Mouse (Mus musculus) MEL (cell line): ENCODE data around the gene Tmem242. TPM values are rescaled to one million over a fixed set of nuclear protein-coding genes. Genes with fewer than 3 reads are reported as not detected.
"Not testable (repeated sequence)": the region's sequence is repeated elsewhere in the genome, so short reads cannot be mapped to it uniquely, and the experiment has no call there.

Experiments used
- DNase-seq: peaks from one replicate; pipeline ENCODE4 v3.0.0; 2011; ENCODE audit warnings: low read depth, low spot score
- H3K27ac ChIP-seq: 2 replicates; pipeline ENCODE4 v1.5.1; 2012; ENCODE audit warnings: low read depth, mild to moderate bottlenecking, control low read depth, low read length, moderate library complexity; ENCODE audit not compliant: control insufficient read depth
- H3K27me3 ChIP-seq, 2 experiments: fragments of 150-350 bp in 1 of 2; sonication (generic) in 1 of 2; 2 replicates each; pipeline ENCODE4 v1.6.1; 2012; ENCODE audit warnings: low read length in 2 of 2, mild to moderate bottlenecking in 2 of 2, improper control_type of control experiment in 1 of 2, moderate library complexity in 1 of 2; ENCODE audit not compliant: insufficient read depth in 2 of 2, control insufficient read depth in 1 of 2
- H3K36me3 ChIP-seq, 2 experiments: 2 replicates each; pipeline ENCODE4 v1.6.1; 2012 to 2014; ENCODE audit warnings: low read length in 2 of 2, improper control_type of control experiment in 1 of 2, inconsistent platforms in 1 of 2, mild to moderate bottlenecking in 1 of 2; ENCODE audit not compliant: insufficient read depth in 2 of 2, control insufficient read depth in 1 of 2
- H3K4me1 ChIP-seq, 2 experiments: fragments of 150-350 bp in 1 of 2; sonication (generic) in 1 of 2; 2 replicates each; pipeline ENCODE4 v1.6.1; 2012; ENCODE audit warnings: low read length in 2 of 2, improper control_type of control experiment in 1 of 2, mild to moderate bottlenecking in 1 of 2; ENCODE audit not compliant: insufficient read depth in 2 of 2, control insufficient read depth in 1 of 2
- H3K4me3 ChIP-seq, 2 experiments: fragments of 150-350 bp in 1 of 2; sonication (generic) in 1 of 2; 2 replicates each; pipeline ENCODE4 v1.5.1; 2012; ENCODE audit warnings: low read depth in 2 of 2, low read length in 2 of 2, mild to moderate bottlenecking in 2 of 2, moderate library complexity in 2 of 2, control low read depth in 1 of 2, improper control_type of control experiment in 1 of 2; ENCODE audit not compliant: control insufficient read depth in 1 of 2, insufficient read depth in 1 of 2
- H3K79me2 ChIP-seq: 2 replicates; pipeline ENCODE4 v1.6.1; 2012; ENCODE audit warnings: mild to moderate bottlenecking, low read length, moderate library complexity; ENCODE audit not compliant: control insufficient read depth, poor library complexity, insufficient read depth
- H3K9ac ChIP-seq: 2 replicates; pipeline ENCODE4 v1.6.1; 2012; ENCODE audit warnings: low read depth, mild to moderate bottlenecking, control low read depth, low read length, moderate library complexity; ENCODE audit not compliant: control insufficient read depth, poor library complexity, severe bottlenecking
- H3K9me3 ChIP-seq: fragments of 150-350 bp; sonication (generic); replicated peaks from 2 replicates; pipeline ENCODE4 v1.6.1; 2012; ENCODE audit warnings: mild to moderate bottlenecking, low read length, improper control_type of control experiment, moderate library complexity; ENCODE audit not compliant: insufficient read depth
- BHLHE40 ChIP-seq: IDR thresholded peaks from 2 replicates; pipeline ENCODE4 v1.6.1; 2012; ENCODE audit warnings: low read depth, mild to moderate bottlenecking, inconsistent platforms, low read length, improper control_type of control experiment, borderline replicate concordance
- CHD1 ChIP-seq: IDR thresholded peaks from 2 replicates; pipeline ENCODE4 v1.6.1; 2012; ENCODE audit warnings: low read depth, mild to moderate bottlenecking, inconsistent platforms, low read length, improper control_type of control experiment
- CHD2 ChIP-seq: IDR thresholded peaks from 2 replicates; pipeline ENCODE4 v1.6.1; 2011; ENCODE audit warnings: low read length, improper control_type of control experiment
- E2F4 ChIP-seq: IDR thresholded peaks from 2 replicates; pipeline ENCODE4 v1.6.1; 2011; ENCODE audit warnings: low read depth, low read length, improper control_type of control experiment, borderline replicate concordance
- EP300 ChIP-seq, 2 experiments: IDR thresholded peaks; 2 replicates each; pipeline ENCODE4 v1.6.1; 2011; ENCODE audit warnings: improper control_type of control experiment in 2 of 2, low read length in 2 of 2, low read depth in 1 of 2, mild to moderate bottlenecking in 1 of 2
- ETS1 ChIP-seq: IDR thresholded peaks from 2 replicates; pipeline ENCODE4 v1.6.1; 2012; ENCODE audit warnings: low read depth, mild to moderate bottlenecking, inconsistent platforms, low read length, improper control_type of control experiment, moderate library complexity
- JUND ChIP-seq: IDR thresholded peaks from 2 replicates; pipeline ENCODE4 v1.6.1; 2011; ENCODE audit warnings: low read depth, mild to moderate bottlenecking, improper control_type of control experiment, low read length
- KAT2A ChIP-seq: conservative IDR thresholded peaks from 2 replicates; pipeline ENCODE4 v1.6.1; 2012; ENCODE audit warnings: low read depth, low read length, improper control_type of control experiment, inconsistent platforms
- MAX ChIP-seq: IDR thresholded peaks from 2 replicates; pipeline ENCODE4 v1.6.1; 2011; ENCODE audit warnings: low read length, improper control_type of control experiment
- MAZ ChIP-seq: IDR thresholded peaks from 2 replicates; pipeline ENCODE4 v1.6.1; 2012; ENCODE audit warnings: low read depth, mild to moderate bottlenecking, inconsistent platforms, low read length, improper control_type of control experiment
- MXI1 ChIP-seq: IDR thresholded peaks from 2 replicates; pipeline ENCODE4 v1.6.1; 2011; ENCODE audit warnings: mild to moderate bottlenecking, low read depth, low read length, improper control_type of control experiment
- MYB ChIP-seq: IDR thresholded peaks from 2 replicates; pipeline ENCODE4 v1.6.1; 2011; ENCODE audit warnings: mild to moderate bottlenecking, low read depth, low read length, improper control_type of control experiment
- POLR2A ChIP-seq, 2 experiments: IDR thresholded peaks; 2 replicates each; pipeline ENCODE4 v1.6.1; 2011 to 2012; ENCODE audit warnings: low read length in 2 of 2, mild to moderate bottlenecking in 2 of 2, control low read depth in 1 of 2, improper control_type of control experiment in 1 of 2, low read depth in 1 of 2, moderate library complexity in 1 of 2; ENCODE audit not compliant: control insufficient read depth in 1 of 2, insufficient read depth in 1 of 2, poor library complexity in 1 of 2
- POLR2AphosphoS2 ChIP-seq: IDR thresholded peaks from 2 replicates; pipeline ENCODE4 v1.6.1; 2011; ENCODE audit warnings: low read length, improper control_type of control experiment
- POLR2AphosphoS5 ChIP-seq: IDR thresholded peaks from 2 replicates; pipeline ENCODE4 v1.6.1; 2012; ENCODE audit warnings: low read depth, borderline replicate concordance, mild to moderate bottlenecking, inconsistent platforms, low read length, moderate library complexity, mixed read lengths
- SMC3 ChIP-seq: IDR thresholded peaks from 2 replicates; pipeline ENCODE4 v1.6.1; 2011; ENCODE audit warnings: low read depth, low read length, improper control_type of control experiment
- TBP ChIP-seq: IDR thresholded peaks from 2 replicates; pipeline ENCODE4 v1.8.0; 2011; ENCODE audit warnings: low read depth, low read length, improper control_type of control experiment
- TCF12 ChIP-seq: IDR thresholded peaks from 2 replicates; pipeline ENCODE4 v1.6.1; 2014; ENCODE audit warnings: low read depth, mild to moderate bottlenecking, inconsistent platforms, low read length, improper control_type of control experiment, moderate library complexity
- USF2 ChIP-seq, 2 experiments: IDR thresholded peaks; 2 replicates each; pipeline ENCODE4 v1.6.1; 2011 to 2012; ENCODE audit warnings: improper control_type of control experiment in 2 of 2, low read length in 2 of 2, borderline replicate concordance in 1 of 2, inconsistent platforms in 1 of 2, low read depth in 1 of 2, mild to moderate bottlenecking in 1 of 2; ENCODE audit not compliant: insufficient read depth in 1 of 2
- polyA plus RNA-seq, 2 experiments: library from polyadenylated mRNA; stranded (reverse) in 1 of 2; unstranded in 1 of 2; fragments of >175 nt in 1 of 2; fragments of >200 nt in 1 of 2; gene quantifications; 2 replicates each; pipeline versions ENCODE4 v1.2.1 to v1.2.4; 2012; ENCODE audit warnings: low replicate concordance in 2 of 2, low read depth in 1 of 2; ENCODE audit not compliant: insufficient read length in 2 of 2, insufficient read depth in 1 of 2, missing spikeins in 1 of 2
- total RNA-seq: library from RNA; depleted of rRNA; stranded (reverse); fragments of 300-350 nt; gene quantifications from 2 replicates; pipeline ENCODE4 v1.2.3, GENCODE M21; 2012

Tmem242 gene
- total and polyA plus RNA-seq, 3 experiments = 27.0 to 49.2 TPM; not detected in 1

GRCm38 (mm10) chr17:5443751-5444150, 3.7 kb upstream of the Tmem242 start:
- no peak overlapping the region for H3K4me3 ChIP-seq
- peaks cover 0 to 3% of the 10 kb centered on the region in 2 experiments; a peak in 1 of 4 replicates for H3K4me1 ChIP-seq
- no peak overlapping the region for H3K9ac ChIP-seq
- H3K9me3 ChIP-seq = no peaks in the 10 kb centered on the region
- peaks cover 7% of the 10 kb centered on the region for H3K79me2 ChIP-seq
- peaks cover 0 to 9% of the 10 kb centered on the region in 2 experiments; a peak in 2 of 4 replicates for H3K36me3 ChIP-seq
- peaks cover 0 to 3% of the 10 kb centered on the region in 2 experiments; a peak in 2 of 4 replicates for H3K27me3 ChIP-seq
- no peak for DNase-seq
- no peak for TF ChIP-seq POLR2AphosphoS5
- no peak for TF ChIP-seq TBP
- no peak for TF ChIP-seq MYB
- no peak for TF ChIP-seq POLR2AphosphoS2
- H3K27ac ChIP-seq = no peak overlapping the region

- no peak for DNase-seq
- no peak overlapping the region for H3K9ac ChIP-seq
- no peak overlapping the region for H3K4me3 ChIP-seq
- peaks cover 0 to 3% of the 10 kb centered on the region in 2 experiments; a peak in 2 of 4 replicates for H3K27me3 ChIP-seq
- H3K36me3 ChIP-seq = peaks cover 0 to 11% of the 10 kb centered on the region in 2 experiments; a peak in 2 of 4 replicates
- H3K79me2 ChIP-seq = peaks cover 8% of the 10 kb centered on the region
- no peaks in the 10 kb centered on the region for H3K9me3 ChIP-seq
- H3K4me1 ChIP-seq = peaks cover 0 to 3% of the 10 kb centered on the region in 2 experiments; a peak in 1 of 4 replicates
- TF ChIP-seq USF2 (IDR thresholded peaks at IDR 0.05; ENCODE audit: borderline replicate concordance in 1 of 2, insufficient read depth in 1 of 2, low read depth in 1 of 2, low read length in 2 of 2) = no peak
- TF ChIP-seq KAT2A = no peak
- no peak for TF ChIP-seq E2F4
- TF ChIP-seq BHLHE40 = no peak
- no peak for TF ChIP-seq JUND
- TF ChIP-seq ETS1 = no peak
- TF ChIP-seq EP300 (IDR thresholded peaks at IDR 0.05; ENCODE audit: low read depth in 1 of 2, low read length in 2 of 2) = no peak
- no peak for TF ChIP-seq MYB
- no peak for TF ChIP-seq CHD2
- no peak for TF ChIP-seq MAZ
- no peak for TF ChIP-seq TCF12
- TF ChIP-seq MAX = no peak
- TF ChIP-seq SMC3 = no peak
- TF ChIP-seq POLR2A (IDR thresholded peaks at IDR 0.05; ENCODE audit: control insufficient read depth in 1 of 2, insufficient read depth in 1 of 2, low read depth in 1 of 2, low read length in 2 of 2, poor library complexity in 1 of 2) = no peak
- TF ChIP-seq MXI1 = no peak
- no peak for TF ChIP-seq CHD1
- no peak overlapping the region for H3K27ac ChIP-seq
These were observed 3.2 kb upstream of the Tmem242 start for GRCm38 (mm10) chr17:5443260-5443659.

- not testable (repeated sequence) for H3K27me3 ChIP-seq, H3K27ac ChIP-seq, H3K4me3 ChIP-seq, H3K9me3 ChIP-seq, H3K9ac ChIP-seq, H3K79me2 ChIP-seq, H3K4me1 ChIP-seq, DNase-seq
- peaks cover 0 to 11% of the 10 kb centered on the region in 2 experiments; a peak in 2 of 4 replicates for H3K36me3 ChIP-seq
These were observed 2.3 kb upstream of the Tmem242 start for GRCm38 (mm10) chr17:5442403-5442802.
